Mouse (Mus musculus): ENCODE measurements around the gene Cfap221. TPM values are rescaled to one million over a fixed set of nuclear protein-coding genes. Genes with fewer than 3 reads are reported as not detected.

Cfap221 gene
- polyA plus RNA-seq, 1 experiment, result not detected

DNA sequence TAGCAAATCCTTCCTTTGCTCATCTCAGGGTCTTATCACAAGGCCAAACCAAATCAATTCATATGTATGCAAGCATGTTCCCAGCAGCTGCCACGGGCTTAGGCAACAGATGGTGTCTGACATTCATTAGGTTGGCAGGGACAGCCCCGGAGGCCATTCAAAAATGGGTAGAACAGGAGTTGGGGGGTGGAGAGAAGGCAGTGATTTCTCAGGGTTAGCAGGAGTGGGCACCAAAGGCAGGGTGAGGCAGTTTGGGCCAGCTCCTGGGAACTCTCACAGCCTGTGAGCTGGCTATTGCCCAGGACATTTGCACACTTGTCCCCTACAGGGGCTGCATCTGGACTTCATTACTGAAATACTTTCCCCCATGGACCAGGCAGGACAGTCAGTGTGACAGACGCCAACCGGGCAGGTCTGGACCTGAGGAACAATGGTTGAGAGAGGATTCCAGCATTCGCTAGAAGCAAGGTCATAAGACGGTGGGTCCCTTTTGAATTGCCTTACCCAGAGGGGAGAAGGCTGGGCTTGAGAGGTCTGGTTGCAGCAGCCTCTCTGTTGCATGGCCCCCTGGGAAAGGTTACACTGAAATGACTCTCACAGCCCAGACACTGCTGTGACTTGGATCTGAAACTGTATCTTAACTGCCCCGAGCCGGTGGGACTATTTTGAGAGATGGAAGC, 94.3 kb downstream of the Cfap221 start:
- TF ChIP-seq POLR2A (IDR thresholded peaks at IDR 0.05; ENCODE audit: insufficient read depth, low read length) (no peak), EP300 (IDR thresholded peaks at IDR 0.05; ENCODE audit: insufficient read depth, low read depth, low read length) (peak; percentile 47; the same call in 1 of the 2 replicates), CTCF (IDR thresholded peaks at IDR 0.05; ENCODE audit: low read depth, low read length) (no peak)
- Histone ChIP-seq H3K4me3 (ENCODE audit: low read depth, low read length) (no peak overlapping the region), H3K9ac (ENCODE audit: low read depth, poor library complexity, severe bottlenecking) (no peak overlapping the region), H3K36me3 (ENCODE audit: control insufficient read depth, insufficient read depth, low read length, poor library complexity, severe bottlenecking) (no peaks in the 10 kb centered on the region), H3K27ac (ENCODE audit: insufficient read depth, low read length) (no peak overlapping the region), H3K4me1 (ENCODE audit: control insufficient read depth, insufficient read depth, low read length) (no peaks in the 10 kb centered on the region), H3K27me3 (ENCODE audit: control insufficient read depth, insufficient read depth, low read length, poor library complexity, severe bottlenecking) (no peaks in the 10 kb centered on the region), H3K9me3 (replicated peaks; ENCODE audit: control insufficient read depth, insufficient read depth, low read length, poor library complexity, severe bottlenecking) (no peaks in the 10 kb centered on the region)

DNA sequence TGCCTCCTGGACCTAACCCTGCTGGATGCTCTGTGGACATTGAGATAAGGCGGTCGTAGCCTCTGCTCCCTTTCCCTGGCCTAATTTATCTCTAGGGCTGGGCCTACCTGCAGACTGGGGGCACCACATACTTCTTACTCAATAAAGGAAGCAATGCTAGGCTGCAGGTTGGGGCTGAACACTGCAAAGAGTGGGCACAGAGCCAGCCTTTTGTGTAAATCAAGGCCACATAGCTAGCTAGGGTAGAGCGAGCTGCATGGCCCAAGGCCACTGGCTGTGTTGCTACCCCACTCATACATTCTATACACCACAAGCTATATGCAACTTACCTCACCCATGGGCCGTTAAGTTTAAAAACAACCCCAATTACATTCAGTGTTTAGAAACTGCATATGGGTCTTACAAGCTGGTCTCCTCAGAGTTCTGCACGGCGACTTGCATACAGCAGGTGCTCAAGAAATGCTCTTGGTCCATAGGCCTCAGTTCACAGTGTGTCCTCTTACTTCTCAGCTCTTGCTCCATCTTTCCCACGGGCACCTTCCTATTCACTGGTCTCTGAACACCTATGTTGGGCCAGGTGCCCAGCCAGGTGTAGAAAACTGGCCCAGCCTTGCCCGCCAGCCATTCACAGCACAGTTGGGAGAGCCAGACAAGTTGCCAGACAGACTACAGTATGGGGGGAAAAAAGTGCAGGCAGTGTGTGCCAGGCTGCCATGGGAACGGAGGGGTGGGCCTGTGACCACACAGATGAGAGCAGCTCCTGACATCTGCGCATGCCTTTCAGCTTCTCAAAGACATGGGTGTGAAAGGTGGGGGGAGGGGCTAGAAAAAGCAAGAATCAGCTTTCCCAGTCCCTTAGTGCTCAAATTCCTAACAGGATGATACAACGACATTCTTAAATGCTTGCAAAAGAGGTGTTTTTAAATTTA, 97.6 kb downstream of the Cfap221 start:
- H3K4me3 ChIP-seq (ENCODE audit: low read depth, low read length), result no peak overlapping the region
- H3K36me3 ChIP-seq (ENCODE audit: control insufficient read depth, insufficient read depth, low read length, poor library complexity, severe bottlenecking), result no peaks in the 10 kb centered on the region
- H3K9ac ChIP-seq (ENCODE audit: low read depth, poor library complexity, severe bottlenecking), result no peak overlapping the region
- TF ChIP-seq POLR2A (IDR thresholded peaks at IDR 0.05; ENCODE audit: insufficient read depth, low read length) (no peak), CTCF (IDR thresholded peaks at IDR 0.05; ENCODE audit: low read depth, low read length) (no peak), EP300 (IDR thresholded peaks at IDR 0.05; ENCODE audit: insufficient read depth, low read depth, low read length) (no peak)
- H3K27me3 ChIP-seq (ENCODE audit: control insufficient read depth, insufficient read depth, low read length, poor library complexity, severe bottlenecking), result no peaks in the 10 kb centered on the region
- no peaks in the 10 kb centered on the region for H3K9me3 ChIP-seq (replicated peaks; ENCODE audit: control insufficient read depth, insufficient read depth, low read length, poor library complexity, severe bottlenecking)
- H3K4me1 ChIP-seq (ENCODE audit: control insufficient read depth, insufficient read depth, low read length), result no peaks in the 10 kb centered on the region
- no peak overlapping the region for H3K27ac ChIP-seq (ENCODE audit: insufficient read depth, low read length)

DNA sequence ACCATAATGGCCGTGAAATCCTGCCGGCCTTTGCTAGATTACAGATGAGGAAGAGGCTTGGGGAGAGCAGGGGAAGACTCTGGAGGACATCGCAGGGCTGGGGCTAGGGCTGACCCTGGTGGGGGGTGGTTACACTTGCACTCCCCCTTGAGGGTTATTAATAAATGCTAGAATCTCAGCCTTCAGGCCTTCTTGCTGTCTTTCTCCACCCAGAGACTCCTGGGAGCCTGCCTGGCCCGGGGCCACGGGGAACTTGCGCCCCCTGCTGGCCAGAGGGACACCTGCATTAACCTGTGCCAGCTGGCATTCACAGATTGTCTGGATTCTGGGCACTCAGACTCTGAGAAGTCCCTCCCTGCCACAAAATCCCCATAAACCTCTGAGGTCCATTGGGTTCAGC, 102.1 kb downstream of the Cfap221 start:
- Histone ChIP-seq H3K9ac (ENCODE audit: low read depth, poor library complexity, severe bottlenecking) (no peak overlapping the region), H3K36me3 (ENCODE audit: control insufficient read depth, insufficient read depth, low read length, poor library complexity, severe bottlenecking) (no peaks in the 10 kb centered on the region), H3K27ac (ENCODE audit: insufficient read depth, low read length) (no peak overlapping the region), H3K4me3 (ENCODE audit: low read depth, low read length) (no peak overlapping the region), H3K9me3 (replicated peaks; ENCODE audit: control insufficient read depth, insufficient read depth, low read length, poor library complexity, severe bottlenecking) (no peaks in the 10 kb centered on the region), H3K4me1 (ENCODE audit: control insufficient read depth, insufficient read depth, low read length) (no peaks in the 10 kb centered on the region), H3K27me3 (ENCODE audit: control insufficient read depth, insufficient read depth, low read length, poor library complexity, severe bottlenecking) (no peaks in the 10 kb centered on the region)
- peak; percentile 88 for TF ChIP-seq CTCF (IDR thresholded peaks at IDR 0.05; ENCODE audit: low read depth, low read length)
- TF ChIP-seq POLR2A (IDR thresholded peaks at IDR 0.05; ENCODE audit: insufficient read depth, low read length), result no peak

DNA sequence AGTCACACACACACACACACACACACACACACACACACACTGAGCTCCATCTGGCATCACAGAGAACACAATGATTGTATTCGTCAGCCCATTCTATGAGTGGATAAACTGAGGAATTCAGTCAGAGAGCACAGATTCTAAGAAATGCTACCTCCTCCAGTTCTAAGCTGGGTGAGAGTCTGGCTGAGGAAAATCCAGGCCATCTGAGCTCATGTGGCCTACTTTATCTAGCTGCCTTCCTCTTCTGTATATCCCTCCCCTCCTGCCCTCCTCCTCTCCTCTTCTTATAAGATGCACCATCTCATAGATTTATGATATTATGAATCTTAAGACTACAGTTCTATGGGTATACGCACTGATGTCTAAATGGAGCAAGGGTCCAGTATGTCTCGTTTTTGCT, 103.4 kb downstream of the Cfap221 start:
- Histone ChIP-seq H3K27ac (ENCODE audit: insufficient read depth, low read length) (no peak overlapping the region), H3K27me3 (ENCODE audit: control insufficient read depth, insufficient read depth, low read length, poor library complexity, severe bottlenecking) (no peaks in the 10 kb centered on the region), H3K9ac (ENCODE audit: low read depth, poor library complexity, severe bottlenecking) (no peak overlapping the region), H3K9me3 (replicated peaks; ENCODE audit: control insufficient read depth, insufficient read depth, low read length, poor library complexity, severe bottlenecking) (no peaks in the 10 kb centered on the region), H3K4me3 (ENCODE audit: low read depth, low read length) (no peak overlapping the region), H3K36me3 (ENCODE audit: control insufficient read depth, insufficient read depth, low read length, poor library complexity, severe bottlenecking) (no peaks in the 10 kb centered on the region), H3K4me1 (ENCODE audit: control insufficient read depth, insufficient read depth, low read length) (no peaks in the 10 kb centered on the region)
- TF ChIP-seq EP300 (IDR thresholded peaks at IDR 0.05; ENCODE audit: insufficient read depth, low read depth, low read length) (no peak), POLR2A (IDR thresholded peaks at IDR 0.05; ENCODE audit: insufficient read depth, low read length) (no peak), CTCF (IDR thresholded peaks at IDR 0.05; ENCODE audit: low read depth, low read length) (no peak)

DNA sequence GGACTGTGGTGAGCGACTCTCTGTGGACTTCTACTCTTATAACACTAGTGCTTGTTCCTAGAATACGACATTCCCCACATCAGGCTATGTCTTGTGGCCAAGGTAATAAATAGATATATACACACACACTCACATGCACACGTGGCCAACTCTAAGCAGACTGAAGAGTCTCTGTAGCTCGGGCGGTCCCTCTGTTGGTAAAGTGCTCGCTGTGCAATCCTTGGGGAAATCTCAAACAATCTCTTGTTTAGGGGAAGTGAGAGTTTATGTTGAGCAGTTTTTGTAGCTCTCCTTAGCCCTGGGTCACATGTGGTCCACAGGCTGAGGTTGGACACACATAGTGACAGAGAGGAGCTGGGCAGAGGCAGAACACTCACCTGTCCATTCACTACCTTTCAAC, 104.1 kb downstream of the Cfap221 start:
- Histone ChIP-seq H3K4me1 (ENCODE audit: control insufficient read depth, insufficient read depth, low read length) (no peaks in the 10 kb centered on the region), H3K36me3 (ENCODE audit: control insufficient read depth, insufficient read depth, low read length, poor library complexity, severe bottlenecking) (no peaks in the 10 kb centered on the region), H3K9ac (ENCODE audit: low read depth, poor library complexity, severe bottlenecking) (no peak overlapping the region), H3K27ac (ENCODE audit: insufficient read depth, low read length) (no peak overlapping the region), H3K9me3 (replicated peaks; ENCODE audit: control insufficient read depth, insufficient read depth, low read length, poor library complexity, severe bottlenecking) (no peaks in the 10 kb centered on the region), H3K27me3 (ENCODE audit: control insufficient read depth, insufficient read depth, low read length, poor library complexity, severe bottlenecking) (no peaks in the 10 kb centered on the region), H3K4me3 (ENCODE audit: low read depth, low read length) (no peak overlapping the region)
- no peak for TF ChIP-seq POLR2A (IDR thresholded peaks at IDR 0.05; ENCODE audit: insufficient read depth, low read length)
- no peak for TF ChIP-seq EP300 (IDR thresholded peaks at IDR 0.05; ENCODE audit: insufficient read depth, low read depth, low read length)
- no peak for TF ChIP-seq CTCF (IDR thresholded peaks at IDR 0.05; ENCODE audit: low read depth, low read length)

DNA sequence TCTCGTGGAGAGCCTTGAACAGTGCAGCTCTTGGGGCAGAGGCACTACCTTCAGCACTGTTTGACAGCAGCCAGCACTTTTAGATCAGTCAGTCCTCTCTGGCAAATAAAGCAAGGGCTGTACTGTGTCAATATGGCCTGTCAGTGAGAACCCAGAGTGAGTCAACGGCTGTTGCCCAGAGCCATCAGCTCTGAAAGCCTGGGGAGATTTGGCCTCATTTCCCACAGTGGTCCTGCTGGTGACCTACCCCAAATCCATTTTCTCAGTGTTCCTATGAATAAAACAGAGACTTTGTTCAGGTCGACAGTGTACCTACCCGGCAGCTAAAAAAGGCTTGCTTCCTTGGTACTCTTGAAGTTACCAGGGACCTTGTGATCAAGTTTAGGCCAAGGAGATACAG, 105.2 kb downstream of the Cfap221 start:
- Histone ChIP-seq H3K36me3 (ENCODE audit: control insufficient read depth, insufficient read depth, low read length, poor library complexity, severe bottlenecking) (no peaks in the 10 kb centered on the region), H3K4me1 (ENCODE audit: control insufficient read depth, insufficient read depth, low read length) (no peaks in the 10 kb centered on the region), H3K27ac (ENCODE audit: insufficient read depth, low read length) (no peak overlapping the region), H3K4me3 (ENCODE audit: low read depth, low read length) (no peak overlapping the region), H3K27me3 (ENCODE audit: control insufficient read depth, insufficient read depth, low read length, poor library complexity, severe bottlenecking) (no peaks in the 10 kb centered on the region), H3K9ac (ENCODE audit: low read depth, poor library complexity, severe bottlenecking) (no peak overlapping the region), H3K9me3 (replicated peaks; ENCODE audit: control insufficient read depth, insufficient read depth, low read length, poor library complexity, severe bottlenecking) (no peaks in the 10 kb centered on the region)
- TF ChIP-seq EP300 (IDR thresholded peaks at IDR 0.05; ENCODE audit: insufficient read depth, low read depth, low read length) (no peak), CTCF (IDR thresholded peaks at IDR 0.05; ENCODE audit: low read depth, low read length) (no peak), POLR2A (IDR thresholded peaks at IDR 0.05; ENCODE audit: insufficient read depth, low read length) (no peak)
